Mouse (Mus musculus): ENCODE results near the gene Foxred2.
A peak's percentile ranks its signal among the peaks of the same experiment; 100 is the strongest.

Foxred2 gene

GRCm38 (mm10) chr15:77945711-77946110 lies 10.8 kb downstream of the Foxred2 start:
- no peak for DNase-seq (ENCODE audit: low spot score)

GRCm38 (mm10) chr15:77941563-77941962 lies 15.0 kb downstream of the Foxred2 start:
- DNase-seq (ENCODE audit: low spot score) = no peak

DNA sequence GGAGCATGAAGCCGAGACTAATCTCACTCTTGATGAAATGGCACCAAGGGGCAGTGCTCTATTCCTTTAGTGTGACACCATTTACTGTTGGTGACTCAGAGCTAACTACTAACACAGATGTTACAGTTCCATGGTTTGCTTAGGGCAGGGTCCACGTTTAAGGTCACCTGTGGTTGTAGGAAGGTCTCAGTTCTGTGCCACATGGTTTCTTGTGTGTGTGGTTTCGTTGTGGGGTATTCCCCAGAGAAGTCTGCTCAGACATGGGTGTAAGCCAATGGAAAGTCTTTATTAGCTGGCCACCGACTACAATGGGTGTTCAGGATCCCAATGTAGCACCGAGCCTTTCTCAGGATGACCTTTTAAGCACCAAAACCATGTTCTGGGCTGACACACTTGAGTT lies 18.0 kb downstream of the Foxred2 start:
- no peak for DNase-seq (ENCODE audit: low spot score)

- DNase-seq (ENCODE audit: low spot score) = no peak
Measured at GRCm38 (mm10) chr15:77935673-77936375, 20.7 kb downstream of the Foxred2 start.

GRCm38 (mm10) chr15:77934968-77935367 lies 21.6 kb downstream of the Foxred2 start:
- no peak for DNase-seq (ENCODE audit: low spot score)

- DNase-seq (ENCODE audit: low spot score) = no peak
Measured at GRCm38 (mm10) chr15:77934326-77934725, 22.2 kb downstream of the Foxred2 start.

DNA sequence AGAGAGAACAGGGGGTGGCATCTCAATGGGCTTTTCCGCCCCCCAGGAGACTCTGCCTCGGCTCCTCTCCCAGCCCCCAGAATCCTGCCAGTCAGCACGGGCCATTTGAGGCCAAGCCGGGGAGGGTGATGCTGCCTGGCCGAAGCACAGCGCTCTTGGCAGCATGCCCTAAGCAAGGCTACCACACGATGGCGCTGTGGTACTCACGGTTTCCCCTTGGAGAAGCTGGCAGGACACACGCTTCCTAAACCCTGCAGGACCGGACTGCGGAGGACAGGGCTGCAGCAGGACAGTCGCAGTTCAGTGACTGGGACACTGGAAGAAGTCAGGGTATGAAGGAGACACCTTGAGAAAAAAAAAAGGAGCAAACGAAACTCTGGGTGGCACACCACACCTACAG lies 22.8 kb downstream of the Foxred2 start:
- DNase-seq (ENCODE audit: low spot score) = peak; percentile 88

DNA sequence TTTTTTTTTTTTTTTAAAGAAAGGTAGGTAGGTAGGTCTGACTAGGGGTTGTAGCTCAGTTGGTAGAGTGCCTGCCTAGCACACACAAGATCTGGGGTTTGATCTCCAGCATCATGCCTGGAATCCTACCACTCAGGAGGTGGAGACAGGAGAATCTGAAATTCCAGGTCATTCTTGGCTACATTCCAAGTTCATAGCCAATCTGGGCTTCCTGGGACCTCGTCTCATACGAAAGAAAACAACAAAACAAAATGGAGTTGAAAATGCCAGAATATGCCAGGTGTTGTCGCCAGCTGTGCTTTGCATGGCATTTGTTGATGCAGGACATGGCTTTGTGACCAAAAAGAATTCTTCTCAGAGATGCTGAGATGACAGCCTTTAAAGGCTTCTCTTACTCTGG lies 23.3 kb downstream of the Foxred2 start:
- no peak for DNase-seq (ENCODE audit: low spot score)

DNA sequence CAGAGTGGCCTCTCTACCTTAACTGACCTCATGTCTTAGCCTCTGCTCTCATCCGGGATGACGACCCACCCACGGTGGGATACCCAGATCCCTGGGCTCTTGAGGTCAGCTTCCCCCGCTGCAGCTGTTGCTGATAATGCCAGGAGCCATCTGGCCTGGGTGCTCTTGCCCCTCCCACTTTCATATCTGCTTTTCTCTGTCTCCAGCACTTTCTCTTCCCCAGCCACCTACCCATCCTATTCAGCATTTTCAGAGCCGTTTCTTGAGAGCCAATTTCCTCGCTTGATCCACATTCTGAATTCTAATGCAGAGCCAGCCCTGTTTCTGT lies 24.9 kb downstream of the Foxred2 start:
- peak; percentile 57 for DNase-seq (ENCODE audit: low spot score)

GRCm38 (mm10) chr15:77930986-77931688 lies 25.4 kb downstream of the Foxred2 start:
- DNase-seq (ENCODE audit: low spot score) = no peak

DNA sequence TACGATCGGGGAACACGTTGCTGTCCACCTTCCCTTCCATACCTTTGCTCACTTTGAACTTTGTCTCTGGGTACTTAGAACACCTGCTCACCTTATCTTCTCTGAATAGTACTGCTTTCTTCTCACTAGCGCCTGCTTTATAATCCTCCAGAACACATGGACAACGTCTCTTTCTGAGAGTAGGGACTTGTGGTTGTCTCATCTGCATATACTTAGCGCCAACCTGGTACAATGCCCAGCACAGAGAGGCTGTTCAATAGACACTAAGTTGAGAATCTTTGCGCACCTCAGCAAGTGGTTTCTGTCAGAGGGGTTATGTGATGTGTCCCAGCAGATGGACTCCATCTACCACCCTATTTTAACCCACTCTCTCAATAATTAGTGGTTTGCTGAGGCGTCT lies 26.7 kb downstream of the Foxred2 start:
- no peak for DNase-seq (ENCODE audit: low spot score)

GRCm38 (mm10) chr15:77928673-77929331 lies 27.7 kb downstream of the Foxred2 start, which contains the start of gene Txn2:
TSS of gene Txn2 (minus strand) at chr15:77929006.
- peak; percentile 92 for DNase-seq (ENCODE audit: low spot score)

GRCm38 (mm10) chr15:77928091-77928490 lies 28.4 kb downstream of the Foxred2 start:
- DNase-seq (ENCODE audit: low spot score) = no peak

GRCm38 (mm10) chr15:77926921-77927320 lies 29.6 kb downstream of the Foxred2 start:
- DNase-seq (ENCODE audit: low spot score) = no peak

DNA sequence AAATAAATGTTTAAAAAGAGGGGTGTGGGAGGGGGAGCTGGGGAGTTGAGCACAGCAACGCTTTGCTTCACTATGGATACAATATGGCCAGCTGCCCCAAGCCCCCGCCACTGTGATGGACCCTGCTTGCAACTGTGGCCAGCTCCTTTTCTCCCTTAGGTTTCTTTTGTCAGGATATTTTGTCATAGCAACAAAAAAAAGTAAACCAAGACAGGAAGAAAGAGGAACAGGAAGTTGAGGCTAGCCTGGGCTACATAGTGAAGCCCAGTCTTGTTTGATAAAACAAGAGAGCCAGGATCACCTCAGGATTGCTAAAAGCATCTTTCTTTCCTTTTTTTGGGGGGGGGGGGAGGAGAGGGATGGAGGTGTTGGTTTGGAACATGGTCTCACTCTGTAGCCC lies 31.3 kb downstream of the Foxred2 start:
- DNase-seq (ENCODE audit: low spot score) = no peak

DNA sequence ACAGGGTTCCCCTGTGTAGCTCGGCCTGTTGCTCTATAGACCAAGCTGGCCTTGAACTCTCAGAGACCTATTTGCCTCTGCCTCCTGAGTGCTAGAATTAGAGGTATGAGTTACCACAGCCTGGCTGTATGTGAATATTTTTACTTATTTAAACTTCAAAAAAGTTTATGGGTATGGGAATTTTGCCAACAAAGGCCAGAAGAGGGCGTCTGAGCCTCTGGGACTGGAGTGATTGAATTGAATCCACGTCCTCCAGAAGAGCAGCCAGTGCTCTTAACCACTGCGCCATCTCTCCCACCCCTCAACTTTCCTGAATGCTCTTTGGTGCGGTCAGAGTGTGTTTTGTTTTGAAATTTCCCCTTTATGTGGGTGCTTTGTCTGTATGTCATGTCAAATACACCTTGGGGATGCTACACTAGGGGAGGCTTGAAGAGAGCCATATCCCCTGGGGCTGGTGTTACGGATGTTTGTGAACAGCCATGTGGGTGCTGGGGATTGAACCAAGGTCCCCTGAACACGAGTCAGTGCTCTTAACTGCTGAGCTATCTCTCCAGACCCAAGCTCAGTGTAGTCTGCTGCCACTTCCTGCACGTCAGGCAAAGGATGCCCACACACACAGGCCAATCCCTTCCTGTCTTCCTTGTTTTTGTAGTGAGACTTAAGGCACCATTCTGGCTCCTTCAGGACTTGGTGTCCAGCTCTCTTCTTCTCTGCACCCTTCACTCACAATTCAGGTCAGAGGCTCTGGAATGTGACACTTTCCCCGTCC lies 33.1 kb downstream of the Foxred2 start:
- no peak for DNase-seq (ENCODE audit: low spot score)

GRCm38 (mm10) chr15:77922710-77923109 lies 33.8 kb downstream of the Foxred2 start:
- DNase-seq (ENCODE audit: low spot score) = no peak

DNA sequence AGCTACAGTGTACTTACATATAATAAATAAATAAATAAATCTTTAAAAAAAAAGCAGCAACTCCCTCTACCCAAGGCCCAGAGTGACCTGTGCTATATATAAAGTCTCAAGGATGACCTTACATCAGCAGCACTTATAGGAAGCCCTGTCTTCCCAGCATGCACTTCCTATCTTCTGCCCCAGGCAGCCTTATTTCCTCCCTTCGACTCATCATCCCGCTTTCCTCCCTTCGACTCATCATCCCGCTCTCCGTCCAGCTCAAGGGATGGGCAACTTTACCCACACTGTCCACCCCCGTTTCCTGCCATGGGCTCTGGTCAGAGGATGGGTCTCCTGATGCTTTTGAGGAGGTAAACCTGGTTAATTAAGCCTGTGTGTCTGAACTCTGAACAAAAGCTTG lies 34.9 kb downstream of the Foxred2 start:
- DNase-seq (ENCODE audit: low spot score) = no peak

- DNase-seq (ENCODE audit: low spot score) = no peak
Measured at GRCm38 (mm10) chr15:77920511-77921462, 35.7 kb downstream of the Foxred2 start.

GRCm38 (mm10) chr15:77919441-77919840 lies 37.1 kb downstream of the Foxred2 start:
- DNase-seq (ENCODE audit: low spot score) = no peak

- DNase-seq (ENCODE audit: low spot score) = peak; percentile 70
Measured at GRCm38 (mm10) chr15:77916851-77917544, 39.5 kb downstream of the Foxred2 start.
